Mouse (Mus musculus) spleen, adult 2 months (tissue): ENCODE results near the gene Lpp.

Experiments used
- CTCF ChIP-seq: fragments of 200-500 bp; IDR thresholded peaks from 2 replicates; pipeline ENCODE4 v1.5.1; 2011; ENCODE audit warnings: mild to moderate bottlenecking, inconsistent platforms; ENCODE audit not compliant: insufficient read depth, insufficient read length, insufficient replicate concordance; ENCODE audit errors: extremely low read depth
- POLR2A ChIP-seq: fragments of 200-500 bp; IDR thresholded peaks from 2 replicates; pipeline ENCODE4 v1.6.1; 2011; ENCODE audit warnings: low read depth, low read length, inconsistent platforms

GRCm38 (mm10) chr16:24915470-24915869 is 522.2 kb downstream of the Lpp start:
- TF ChIP-seq CTCF, result no peak
- TF ChIP-seq POLR2A, result no peak
